Mouse (Mus musculus) lung, postnatal 0 days (tissue): ENCODE data around the gene Armh3.

Source experiments
- CTCF ChIP-seq: IDR thresholded peaks from 2 replicates; pipeline ENCODE4 v1.5.1; 2016; ENCODE audit warnings: antibody characterized with exemption, mild to moderate bottlenecking
- EP300 ChIP-seq: IDR thresholded peaks from 2 replicates; pipeline ENCODE4 v1.6.1; 2016; ENCODE audit warnings: antibody characterized with exemption, mild to moderate bottlenecking, control low read depth

- no peak for TF ChIP-seq CTCF
- no peak for TF ChIP-seq EP300
Observed at GRCm38 (mm10) chr19:45855284-45855920, 142.9 kb downstream of the Armh3 start.
